Mouse (Mus musculus): ENCODE measurements around the gene Igfals. TPM values are rescaled to one million over a fixed set of nuclear protein-coding genes. Genes with fewer than 3 reads are reported as not detected.
A peak's percentile ranks its signal among the peaks of the same experiment; 100 is the strongest.

Gene Igfals
- polyA plus RNA-seq, 1 experiment from 2014 or later = 0.93 TPM

DNA sequence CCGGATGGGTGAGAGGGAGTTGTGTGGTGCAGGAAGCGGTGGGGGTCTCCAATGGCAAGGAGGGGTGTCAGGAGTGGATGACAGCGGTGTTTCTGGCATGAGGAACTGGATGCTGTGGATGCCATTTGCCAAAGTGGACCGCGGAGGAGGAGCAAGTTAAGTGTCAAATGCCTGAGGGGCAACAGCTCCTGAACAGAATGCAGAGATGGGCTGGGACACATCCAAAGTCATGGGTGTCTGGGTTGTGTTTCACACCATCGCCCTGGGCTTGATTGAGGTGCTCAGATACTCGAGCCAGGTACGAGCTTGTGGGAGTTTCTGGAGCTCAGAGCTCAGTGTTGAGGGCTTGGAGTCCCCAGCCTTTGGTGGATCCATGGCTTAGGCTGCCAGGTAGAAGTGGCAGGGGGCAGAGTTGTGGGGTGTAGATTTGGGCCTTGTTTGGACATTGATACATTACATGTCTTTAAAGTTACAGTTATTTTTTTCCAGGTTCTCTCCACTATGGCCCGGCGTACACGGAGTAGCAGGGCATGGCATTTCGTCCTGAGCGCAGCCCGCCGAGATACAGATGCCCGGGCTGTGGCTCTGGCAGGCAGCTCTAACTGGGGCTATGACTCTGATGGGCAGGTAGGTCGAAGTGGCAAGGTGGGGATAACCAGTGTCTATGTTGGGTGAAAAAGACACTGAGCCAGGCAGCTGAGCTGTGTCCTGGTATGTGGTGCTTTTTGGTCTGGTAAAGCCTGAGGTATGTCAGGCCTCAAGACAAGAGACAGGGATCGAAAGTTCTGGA lies 21.7 kb downstream of the Igfals start:
- no peak for ATAC-seq (ENCODE audit: insufficient read depth)
- Histone ChIP-seq H3K4me2 (peak overlapping the region; percentile 88), H3K4me1 (ENCODE audit: insufficient read depth) (peaks cover 13% of the 10 kb centered on the region), H3K4me3 (ENCODE audit: low read depth, low read length) (peak overlapping the region; percentile 70), H3K27ac (ENCODE audit: low read depth) (no peak overlapping the region), H3K27me3 (ENCODE audit: insufficient read depth, low read length) (no peaks in the 10 kb centered on the region), H3K9ac (peak overlapping the region; percentile 82), H3K9me3 (ENCODE audit: low read depth, low read length) (no peaks in the 10 kb centered on the region), H3K36me3 (ENCODE audit: insufficient read depth) (peaks cover 53% of the 10 kb centered on the region)
- no peak for TF ChIP-seq CTCF (IDR thresholded peaks at IDR 0.05; ENCODE audit: low read depth)
- no peak for DNase-seq
- WGBS = 59% methylated on average over 18 of the region's 18 CpGs

DNA sequence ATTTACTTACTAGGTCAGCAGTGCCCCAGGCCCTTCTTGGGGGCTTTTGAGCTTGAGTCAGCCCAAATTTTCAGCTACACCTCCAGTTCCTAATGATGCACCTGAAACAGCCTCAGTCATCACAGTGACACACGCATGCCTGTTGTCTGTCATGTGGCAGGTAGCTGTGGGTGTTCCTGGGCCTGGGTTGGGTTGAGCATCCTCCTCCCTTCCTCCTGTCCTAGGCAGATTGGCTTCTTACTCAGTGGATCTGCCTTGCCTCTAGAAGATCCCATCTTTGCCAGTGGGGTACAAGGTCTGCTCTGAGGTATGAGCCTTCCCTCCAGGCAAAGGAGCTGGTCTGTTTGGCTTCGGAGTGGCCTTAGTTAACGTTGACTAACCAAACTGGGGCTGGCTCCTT lies 23.1 kb downstream of the Igfals start:
- Histone ChIP-seq H3K9me3 (ENCODE audit: low read depth, low read length) (no peaks in the 10 kb centered on the region), H3K27me3 (ENCODE audit: insufficient read depth, low read length) (no peaks in the 10 kb centered on the region), H3K36me3 (ENCODE audit: insufficient read depth) (peaks cover 54% of the 10 kb centered on the region), H3K27ac (ENCODE audit: low read depth) (no peak overlapping the region), H3K4me3 (ENCODE audit: low read depth, low read length) (no peak overlapping the region), H3K9ac (no peak overlapping the region), H3K4me1 (ENCODE audit: insufficient read depth) (peaks cover 13% of the 10 kb centered on the region), H3K4me2 (no peak overlapping the region)
- DNase-seq (no peak), ATAC-seq (ENCODE audit: insufficient read depth) (no peak)
- no peak for TF ChIP-seq CTCF (IDR thresholded peaks at IDR 0.05; ENCODE audit: low read depth)
- 88% methylated on average over 3 of the region's 3 CpGs for WGBS

DNA sequence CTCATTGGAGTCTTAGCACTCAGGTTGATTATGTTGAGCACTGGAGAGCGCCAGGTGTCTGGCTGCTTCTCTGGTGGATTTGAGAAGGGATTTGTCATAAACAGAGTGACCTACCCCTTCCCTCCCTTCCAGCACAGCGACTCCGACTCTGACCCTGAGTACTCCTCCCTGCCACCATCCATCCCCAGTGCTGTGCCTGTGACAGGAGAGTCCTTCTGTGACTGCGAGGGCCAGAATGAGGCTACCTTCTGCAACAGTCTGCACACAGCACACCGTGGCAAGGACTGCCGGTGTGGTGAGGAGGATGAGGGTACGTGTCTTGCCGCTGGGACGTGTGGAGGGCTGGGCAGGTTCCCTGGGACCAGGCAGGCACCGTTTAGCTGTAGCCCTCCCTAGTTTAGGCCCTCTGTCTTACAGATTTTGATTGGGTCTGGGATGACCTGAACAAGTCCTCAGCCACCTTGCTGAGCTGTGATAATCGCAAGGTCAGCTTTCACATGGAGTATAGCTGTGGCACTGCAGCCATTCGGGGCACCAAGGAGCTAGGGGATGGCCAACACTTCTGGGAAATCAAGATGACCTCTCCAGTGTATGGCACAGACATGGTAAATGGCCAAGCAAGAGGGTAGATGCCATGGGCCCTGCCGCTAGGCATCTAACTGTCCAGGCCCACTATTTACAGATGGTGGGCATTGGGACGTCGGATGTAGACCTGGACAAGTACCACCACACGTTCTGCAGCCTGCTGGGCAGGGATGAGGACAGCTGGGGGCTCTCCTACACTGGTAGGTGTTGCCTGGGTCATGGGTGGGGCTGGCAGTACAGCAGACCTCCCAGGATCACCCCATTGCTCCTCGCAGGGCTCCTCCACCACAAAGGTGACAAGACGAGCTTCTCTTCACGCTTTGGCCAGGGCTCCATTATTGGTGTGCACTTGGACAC lies 24.6 kb downstream of the Igfals start:
- DNase-seq = no peak
- no peak for ATAC-seq (ENCODE audit: insufficient read depth)
- H3K27me3 ChIP-seq (ENCODE audit: insufficient read depth, low read length) = no peaks in the 10 kb centered on the region
- no peak for TF ChIP-seq CTCF (IDR thresholded peaks at IDR 0.05; ENCODE audit: low read depth)
- H3K9ac ChIP-seq = no peak overlapping the region; the same call in 1 of the 2 replicates
- peaks cover 55% of the 10 kb centered on the region for H3K36me3 ChIP-seq (ENCODE audit: insufficient read depth)
- WGBS = 83% methylated on average over 19 of the region's 19 CpGs
- H3K4me1 ChIP-seq (ENCODE audit: insufficient read depth) = peaks cover 15% of the 10 kb centered on the region
- H3K27ac ChIP-seq (ENCODE audit: low read depth) = no peak overlapping the region
- no peak overlapping the region for H3K4me2 ChIP-seq
- H3K4me3 ChIP-seq (ENCODE audit: low read depth, low read length) = no peak overlapping the region
- H3K9me3 ChIP-seq (ENCODE audit: low read depth, low read length) = no peaks in the 10 kb centered on the region

GRCm38 (mm10) chr17:24891321-24891720 lies 25.5 kb downstream of the Igfals start:
- H3K9me3 ChIP-seq (ENCODE audit: low read depth, low read length) = no peaks in the 10 kb centered on the region
- no peak for ATAC-seq (ENCODE audit: insufficient read depth)
- no peak overlapping the region for H3K4me2 ChIP-seq
- H3K27ac ChIP-seq (ENCODE audit: low read depth) = no peak overlapping the region
- no peaks in the 10 kb centered on the region for H3K27me3 ChIP-seq (ENCODE audit: insufficient read depth, low read length)
- no peak for DNase-seq
- H3K9ac ChIP-seq = no peak overlapping the region
- no peak for TF ChIP-seq CTCF (IDR thresholded peaks at IDR 0.05; ENCODE audit: low read depth)
- peaks cover 55% of the 10 kb centered on the region for H3K36me3 ChIP-seq (ENCODE audit: insufficient read depth)
- 87% methylated on average over 13 of the region's 13 CpGs for WGBS
- no peak overlapping the region for H3K4me3 ChIP-seq (ENCODE audit: low read depth, low read length)
- H3K4me1 ChIP-seq (ENCODE audit: insufficient read depth) = peaks cover 13% of the 10 kb centered on the region

DNA sequence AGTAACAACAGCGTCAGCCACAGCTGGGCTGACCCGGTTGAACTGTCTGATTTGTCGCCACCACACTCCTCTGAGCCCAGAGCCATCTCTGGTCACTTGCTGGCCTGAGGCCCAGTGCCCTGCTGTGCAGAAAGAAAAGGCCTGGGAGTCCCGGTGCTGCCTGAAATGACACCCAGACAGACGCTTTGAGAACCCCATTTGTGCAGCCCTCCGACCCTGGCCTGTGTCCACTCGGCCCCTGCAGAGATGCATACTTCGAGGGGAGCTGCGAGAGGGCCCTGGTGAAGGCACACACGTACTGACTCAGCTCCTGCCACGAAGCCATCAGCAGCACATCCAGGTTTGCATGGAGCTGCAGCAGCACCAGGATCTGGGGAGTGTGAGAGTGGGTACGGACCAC lies 27.0 kb downstream of the Igfals start:
- H3K9ac ChIP-seq = no peak overlapping the region
- peaks cover 63% of the 10 kb centered on the region for H3K36me3 ChIP-seq (ENCODE audit: insufficient read depth)
- H3K4me1 ChIP-seq (ENCODE audit: insufficient read depth) = peaks cover 6% of the 10 kb centered on the region
- ATAC-seq (ENCODE audit: insufficient read depth) = no peak
- H3K4me2 ChIP-seq = no peak overlapping the region
- H3K4me3 ChIP-seq (ENCODE audit: low read depth, low read length) = no peak overlapping the region
- no peak for TF ChIP-seq CTCF (IDR thresholded peaks at IDR 0.05; ENCODE audit: low read depth)
- H3K27ac ChIP-seq (ENCODE audit: low read depth) = no peak overlapping the region
- no peaks in the 10 kb centered on the region for H3K27me3 ChIP-seq (ENCODE audit: insufficient read depth, low read length)
- WGBS = 86% methylated on average over 12 of the region's 12 CpGs
- no peak for DNase-seq
- H3K9me3 ChIP-seq (ENCODE audit: low read depth, low read length) = no peaks in the 10 kb centered on the region

GRCm38 (mm10) chr17:24893276-24893675 lies 27.5 kb downstream of the Igfals start:
- Histone ChIP-seq H3K36me3 (ENCODE audit: insufficient read depth) (peaks cover 66% of the 10 kb centered on the region), H3K27me3 (ENCODE audit: insufficient read depth, low read length) (no peaks in the 10 kb centered on the region), H3K9me3 (ENCODE audit: low read depth, low read length) (no peaks in the 10 kb centered on the region), H3K4me1 (ENCODE audit: insufficient read depth) (peaks cover 4% of the 10 kb centered on the region), H3K4me3 (ENCODE audit: low read depth, low read length) (no peak overlapping the region), H3K9ac (no peak overlapping the region), H3K27ac (ENCODE audit: low read depth) (no peak overlapping the region), H3K4me2 (no peak overlapping the region)
- DNase-seq (no peak), ATAC-seq (ENCODE audit: insufficient read depth) (no peak)
- WGBS = 92% methylated on average over 2 of the region's 2 CpGs
- no peak for TF ChIP-seq CTCF (IDR thresholded peaks at IDR 0.05; ENCODE audit: low read depth)

All from lung, embryonic 14.5 days (tissue).